Mouse (Mus musculus) midbrain, embryonic 15.5 days (tissue): Measurements from ENCODE around the gene Myl6b. TPM values are rescaled to one million over a fixed set of nuclear protein-coding genes. Genes with fewer than 3 reads are reported as not detected.

Experiments
- ATAC-seq: fragments of 200-750 bp; cut with Nextera tagmentation; replicated peaks from 2 replicates; pipeline ENCODE4 v1.8.0; 2017; ENCODE audit warnings: moderate TSS enrichment
- H3K27ac ChIP-seq: fragments of 300-500 bp; sonication (generic); 2 replicates; pipeline ENCODE4 v1.5.1; 2015; ENCODE audit warnings: mild to moderate bottlenecking, inconsistent platforms
- H3K27me3 ChIP-seq: fragments of 300-500 bp; sonication (generic); replicated peaks from 2 replicates; pipeline ENCODE4 v1.6.1; 2015; ENCODE audit warnings: inconsistent platforms
- H3K36me3 ChIP-seq: fragments of 300-500 bp; sonication (generic); replicated peaks from 2 replicates; pipeline ENCODE4 v1.6.1; 2015; ENCODE audit warnings: inconsistent platforms
- H3K4me1 ChIP-seq: fragments of 300-500 bp; sonication (generic); 2 replicates; pipeline ENCODE4 v1.6.1; 2015; ENCODE audit warnings: inconsistent platforms
- H3K4me2 ChIP-seq: fragments of 300-500 bp; sonication (generic); 2 replicates; pipeline ENCODE4 v1.6.1; 2015; ENCODE audit warnings: inconsistent platforms, mild to moderate bottlenecking, moderate library complexity
- H3K4me3 ChIP-seq: fragments of 300-500 bp; sonication (generic); 2 replicates; pipeline ENCODE4 v1.5.1; 2015; ENCODE audit warnings: mild to moderate bottlenecking, inconsistent platforms
- H3K9ac ChIP-seq: fragments of 300-500 bp; sonication (generic); 2 replicates; pipeline ENCODE4 v1.6.1; 2015; ENCODE audit warnings: mild to moderate bottlenecking, inconsistent platforms
- H3K9me3 ChIP-seq: fragments of 300-500 bp; sonication (generic); 2 replicates; pipeline ENCODE4 v1.6.1; 2016; ENCODE audit warnings: inconsistent platforms
- WGBS: fragments of 180-500 bp; shearing (Covaris S2); methylation state at CpG from one replicate; pipeline ENCODE4 v1.1.7; 2015; ENCODE audit warnings: mixed read lengths; 5-methylcytosine and 5-hydroxymethylcytosine counted together
- microRNA-seq: library from miRNA; unstranded; fragments of <30 nt; microRNA quantifications from one replicate; pipeline ENCODE4, GENCODE M21; 2016
- polyA plus RNA-seq: library from polyadenylated mRNA; unstranded; fragments of >200 nt; fragmentation: Nextera tagmentation; extraction: Ambion mirVana; gene quantifications from 2 replicates; pipeline ENCODE4 v1.2.1, GENCODE M21; 2015

Gene Myl6b
- polyA plus RNA-seq, 1 experiment from 2014 or later: 5.7 TPM

GRCm38 (mm10) chr10:128455280-128455679 lies 43.2 kb downstream of the Myl6b start:
- Histone ChIP-seq H3K36me3 (no peaks in the 10 kb centered on the region), H3K4me3 (no peak overlapping the region), H3K27ac (0 out of 2 replicates have a peak overlapping the region, but pooled peaks have one; percentile 30), H3K27me3 (no peaks in the 10 kb centered on the region), H3K9ac (no peak overlapping the region), H3K9me3 (no peaks in the 10 kb centered on the region), H3K4me1 (peaks cover 11% of the 10 kb centered on the region), H3K4me2 (peak overlapping the region; percentile 31)
- 2% methylated on average over 6 of the region's 6 CpGs for WGBS
- ATAC-seq: no peak

- no peak for ATAC-seq
- no peaks in the 10 kb centered on the region for H3K9me3 ChIP-seq
- H3K36me3 ChIP-seq: no peaks in the 10 kb centered on the region
- no peak overlapping the region for H3K4me2 ChIP-seq
- H3K9ac ChIP-seq: no peak overlapping the region
- 82% methylated on average over 3 of the region's 3 CpGs for WGBS
- peaks cover 10% of the 10 kb centered on the region; the same call in 1 of the 2 replicates for H3K4me1 ChIP-seq
- no peak overlapping the region for H3K27ac ChIP-seq
- no peak overlapping the region for H3K4me3 ChIP-seq
- no peaks in the 10 kb centered on the region for H3K27me3 ChIP-seq
Measured at GRCm38 (mm10) chr10:128454471-128454870, 44.0 kb downstream of the Myl6b start.

- Histone ChIP-seq H3K4me1 (peaks cover 4% of the 10 kb centered on the region; the same call in 1 of the 2 replicates), H3K27ac (no peak overlapping the region), H3K4me3 (no peak overlapping the region), H3K36me3 (no peaks in the 10 kb centered on the region), H3K9ac (no peak overlapping the region), H3K4me2 (no peak overlapping the region), H3K27me3 (no peaks in the 10 kb centered on the region), H3K9me3 (no peaks in the 10 kb centered on the region)
- no peak for ATAC-seq
- 86% methylated on average over 6 of the region's 6 CpGs for WGBS
Measured at GRCm38 (mm10) chr10:128451014-128451413, 47.5 kb downstream of the Myl6b start.

- Histone ChIP-seq H3K36me3 (peaks cover 5% of the 10 kb centered on the region; the same call in 1 of the 2 replicates), H3K4me2 (no peak overlapping the region), H3K4me3 (no peak overlapping the region), H3K27me3 (no peaks in the 10 kb centered on the region), H3K9ac (no peak overlapping the region), H3K4me1 (no peaks in the 10 kb centered on the region), H3K27ac (no peak overlapping the region), H3K9me3 (no peaks in the 10 kb centered on the region)
- WGBS: 87% methylated on average over 4 of the region's 4 CpGs
- ATAC-seq: no peak
Measured at GRCm38 (mm10) chr10:128445407-128445806, 53.1 kb downstream of the Myl6b start.

GRCm38 (mm10) chr10:128444354-128444753 lies 54.1 kb downstream of the Myl6b start:
- Histone ChIP-seq H3K27me3 (no peaks in the 10 kb centered on the region), H3K27ac (no peak overlapping the region), H3K36me3 (peaks cover 14% of the 10 kb centered on the region; the same call in 1 of the 2 replicates), H3K4me1 (no peaks in the 10 kb centered on the region), H3K9me3 (no peaks in the 10 kb centered on the region), H3K4me2 (no peak overlapping the region), H3K4me3 (no peak overlapping the region), H3K9ac (no peak overlapping the region)
- no peak for ATAC-seq
- 81% methylated on average over 6 of the region's 6 CpGs for WGBS

Small RNA genes within 50 kb of the gene (microRNA-seq; reads per million reads assigned to microRNA genes)
- not detected for gene Mir6916
- gene Mir8105: 0.74 reads per million

Other genes starting within 250 kb of the Myl6b start
- not detected in 2 replicates for gene Apon, start 244.6 kb downstream of the Myl6b start, polyA plus RNA-seq
- gene Apof, start 230.0 kb downstream of the Myl6b start, polyA plus RNA-seq: 0.18 TPM in 1 of 2 replicates, not detected in the other
- 21.4 and 23.5 TPM in 2 replicates for gene Stat2, start 228.1 kb downstream of the Myl6b start, polyA plus RNA-seq
- not detected in 2 replicates for gene Il23a, start 199.9 kb downstream of the Myl6b start, polyA plus RNA-seq
- gene Pan2, start 195.3 kb downstream of the Myl6b start, polyA plus RNA-seq: 21.9 and 24.0 TPM in 2 replicates
- 194 and 204 TPM in 2 replicates for gene Cnpy2, start 176.2 kb downstream of the Myl6b start, polyA plus RNA-seq
- 256 and 257 TPM in 2 replicates for gene Cs, start 161.0 kb downstream of the Myl6b start, polyA plus RNA-seq
- 42.6 and 44.2 TPM in 2 replicates for gene Coq10a, start 129.7 kb downstream of the Myl6b start, polyA plus RNA-seq
- 15.0 and 15.6 TPM in 2 replicates for gene Ankrd52, start 121.6 kb downstream of the Myl6b start, polyA plus RNA-seq
- not detected in 2 replicates for gene Slc39a5, start 97.5 kb downstream of the Myl6b start, polyA plus RNA-seq
- gene Nabp2, start 87.2 kb downstream of the Myl6b start, polyA plus RNA-seq: 146 and 147 TPM in 2 replicates
- 105 and 107 TPM in 2 replicates for gene Rnf41, start 87.0 kb downstream of the Myl6b start, polyA plus RNA-seq
- 201 and 209 TPM in 2 replicates for gene Smarcc2, start 39.4 kb downstream of the Myl6b start, polyA plus RNA-seq
- gene Myl6, start 4.5 kb downstream of the Myl6b start, polyA plus RNA-seq: 892 and 955 TPM in 2 replicates
- gene Esyt1, start 27.2 kb upstream of the Myl6b start, polyA plus RNA-seq: 10.5 and 11.1 TPM in 2 replicates
- 20.8 and 22.7 TPM in 2 replicates for gene Zc3h10, start 49.1 kb upstream of the Myl6b start, polyA plus RNA-seq
- 2,126 and 2,161 TPM in 2 replicates for gene Rpl41, start 50.6 kb upstream of the Myl6b start, polyA plus RNA-seq
- 125 and 128 TPM in 2 replicates for gene Pa2g4, start 67.3 kb upstream of the Myl6b start, polyA plus RNA-seq
- gene Erbb3, start 91.0 kb upstream of the Myl6b start, polyA plus RNA-seq: 0.42 and 0.56 TPM in 2 replicates
- 322 and 332 TPM in 2 replicates for gene Rps26, start 128.1 kb upstream of the Myl6b start, polyA plus RNA-seq
- gene Ikzf4, start 147.3 kb upstream of the Myl6b start, polyA plus RNA-seq: 23.0 and 23.1 TPM in 2 replicates
- 14.3 and 16.7 TPM in 2 replicates for gene Suox, start 175.4 kb upstream of the Myl6b start, polyA plus RNA-seq
- gene Rab5b, start 197.6 kb upstream of the Myl6b start, polyA plus RNA-seq: 122 and 123 TPM in 2 replicates
- 0.54 and 0.88 TPM in 2 replicates for gene Pmel, start 205.5 kb upstream of the Myl6b start, polyA plus RNA-seq
- gene Cdk2, start 206.3 kb upstream of the Myl6b start, polyA plus RNA-seq: 15.1 and 18.6 TPM in 2 replicates
- gene Dgka, start 246.2 kb upstream of the Myl6b start, polyA plus RNA-seq: 7.6 and 7.8 TPM in 2 replicates
- 45.8 and 47.6 TPM in 2 replicates for gene Pym1, start 249.2 kb upstream of the Myl6b start, polyA plus RNA-seq